Mouse (Mus musculus) kidney, postnatal 0 days (tissue): Measurements from ENCODE around the gene Rnf24. TPM values are rescaled to one million over a fixed set of nuclear protein-coding genes. Genes with fewer than 3 reads are reported as not detected.
A peak's percentile ranks its signal among the peaks of the same experiment; 100 is the strongest.

ENCODE experiments used
- ATAC-seq: fragments of 200-750 bp; cut with Nextera tagmentation; replicated peaks from 2 replicates; pipeline ENCODE4 v1.8.0; 2017; ENCODE audit warnings: low read depth, moderate number of reproducible peaks, moderate TSS enrichment, moderate library complexity; ENCODE audit not compliant: low FRiP score
- DNase-seq: peaks from one replicate; pipeline ENCODE4 v3.0.0-alpha.2; 2016; ENCODE audit warnings: low spot score
- H3K27ac ChIP-seq: fragments of 300-500 bp; sonication (generic); 2 replicates; pipeline ENCODE4 v1.5.1; 2014; ENCODE audit warnings: mild to moderate bottlenecking
- H3K27me3 ChIP-seq: fragments of 300-500 bp; sonication (generic); 2 replicates; pipeline ENCODE4 v1.6.1; 2014; ENCODE audit warnings: low read length, mixed read lengths; ENCODE audit not compliant: insufficient read depth
- H3K36me3 ChIP-seq: fragments of 300-500 bp; sonication (generic); 2 replicates; pipeline ENCODE4 v1.6.1; 2014; ENCODE audit warnings: low read length, mixed read lengths; ENCODE audit not compliant: insufficient read depth
- H3K4me1 ChIP-seq: fragments of 300-500 bp; sonication (generic); replicated peaks from 2 replicates; pipeline ENCODE4 v1.6.1; 2014; ENCODE audit warnings: antibody characterized with exemption, low read length, mixed read lengths; ENCODE audit not compliant: insufficient read depth
- H3K4me2 ChIP-seq: fragments of 300-500 bp; sonication (generic); 2 replicates; pipeline ENCODE4 v1.6.1; 2014; ENCODE audit warnings: mild to moderate bottlenecking, low read length, moderate library complexity, mixed read lengths
- H3K4me3 ChIP-seq: fragments of 300-500 bp; sonication (generic); replicated peaks from 2 replicates; pipeline ENCODE4 v1.5.1; 2014; ENCODE audit warnings: low read depth, low read length
- H3K9ac ChIP-seq: fragments of 300-500 bp; sonication (generic); 2 replicates; pipeline ENCODE4 v1.6.1; 2014; ENCODE audit warnings: low read depth, low read length
- H3K9me3 ChIP-seq: fragments of 300-500 bp; sonication (generic); replicated peaks from 2 replicates; pipeline ENCODE4 v1.6.1; 2016; ENCODE audit warnings: low read length, inconsistent platforms, mixed read lengths
- CTCF ChIP-seq: IDR thresholded peaks from 2 replicates; pipeline ENCODE4 v1.5.1; 2016; ENCODE audit warnings: antibody characterized with exemption, low read depth, mild to moderate bottlenecking, moderate library complexity
- WGBS: fragments of 180-500 bp; shearing (Covaris S2); extraction: QIAGEN DNeasy Blood & Tissue Kit; methylation state at CpG from one replicate; pipeline ENCODE4 v1.1.7; 2014; 5-methylcytosine and 5-hydroxymethylcytosine counted together
- microRNA-seq: library from miRNA; unstranded; fragments of <30 nt; microRNA quantifications from one replicate; pipeline ENCODE4, GENCODE M21; 2016
- polyA plus RNA-seq: library from polyadenylated mRNA; unstranded; fragments of >200 nt; fragmentation: Nextera tagmentation; extraction: Ambion mirVana; gene quantifications from 2 replicates; pipeline ENCODE4 v1.2.1, GENCODE M21; 2015

Gene Rnf24
- polyA plus RNA-seq, 1 experiment from 2014 or later = 2.9 TPM

DNA sequence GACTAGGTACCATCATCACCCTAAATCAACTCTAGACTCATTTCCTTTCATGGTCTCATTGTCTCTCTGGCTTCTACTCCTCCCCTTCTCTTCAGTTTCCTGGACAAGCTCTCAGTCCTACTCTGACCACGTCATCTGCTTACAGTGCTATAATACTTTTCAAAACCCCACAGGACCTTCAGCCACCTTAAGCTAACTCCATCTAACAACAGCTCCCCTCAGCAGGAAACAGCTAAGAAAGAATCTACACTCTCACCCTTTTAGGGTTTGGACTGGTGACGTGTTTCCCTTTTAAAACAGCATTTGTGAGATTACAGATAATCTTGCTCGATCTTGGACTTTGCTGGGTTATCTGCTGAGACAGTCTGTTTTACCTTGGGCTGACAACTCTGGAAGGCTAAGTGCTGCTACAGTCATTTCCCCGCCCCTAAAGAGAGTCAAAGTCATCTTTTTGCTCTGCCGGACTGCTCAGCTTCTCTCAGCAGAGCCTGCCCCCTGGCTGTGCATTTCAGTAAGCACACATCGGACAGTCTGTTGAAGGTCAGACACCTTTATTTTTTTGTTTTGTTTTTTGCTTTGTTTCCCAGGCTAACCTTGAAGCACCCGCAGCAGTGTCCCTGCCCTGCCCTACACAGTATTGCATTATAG, 98.9 kb downstream of the Rnf24 start:
- H3K4me3 ChIP-seq = no peak overlapping the region
- 0 out of 2 replicates have a peak, but pooled peaks cover 3% of the 10 kb centered on the region for H3K4me1 ChIP-seq
- WGBS = 12% methylated on average over 7 of the region's 7 CpGs
- ATAC-seq = peak; percentile 89
- no peaks in the 10 kb centered on the region for H3K36me3 ChIP-seq
- no peaks in the 10 kb centered on the region for H3K9me3 ChIP-seq
- H3K27me3 ChIP-seq = no peaks in the 10 kb centered on the region
- peak overlapping the region; percentile 78 for H3K27ac ChIP-seq
- DNase-seq = peak; percentile 95
- H3K9ac ChIP-seq = no peak overlapping the region
- H3K4me2 ChIP-seq = peak overlapping the region; percentile 36
- TF ChIP-seq CTCF = peak; percentile 90

Small RNA genes lying within 50 kb of the gene (microRNA-seq; reads per million reads assigned to microRNA genes)
- 39.7 reads per million, percentile 42 among the genes with 10 or more reads in this experiment for gene Mir103-2

Other genes with a start within 250 kb of the Rnf24 start
- 9.4 and 9.8 TPM in 2 replicates for gene Hspa12b, start 225.6 kb downstream of the Rnf24 start, polyA plus RNA-seq
- gene Gm11037, start 219.4 kb downstream of the Rnf24 start, polyA plus RNA-seq = not detected in 2 replicates
- gene 1700037H04Rik, start 192.8 kb downstream of the Rnf24 start, polyA plus RNA-seq = 84.8 and 91.5 TPM in 2 replicates
- 13.1 and 15.3 TPM in 2 replicates for gene Cenpb, start 172.8 kb downstream of the Rnf24 start, polyA plus RNA-seq
- gene Cdc25b, start 165.9 kb downstream of the Rnf24 start, polyA plus RNA-seq = 36.1 and 39.0 TPM in 2 replicates
- gene Spef1, start 165.6 kb downstream of the Rnf24 start, polyA plus RNA-seq = 3.7 and 4.0 TPM in 2 replicates
- gene Ap5s1, start 145.8 kb downstream of the Rnf24 start, polyA plus RNA-seq = 29.9 and 33.4 TPM in 2 replicates
- 31.8 and 34.2 TPM in 2 replicates for gene Mavs, start 118.8 kb downstream of the Rnf24 start, polyA plus RNA-seq
- gene Pank2, start 90.4 kb downstream of the Rnf24 start, polyA plus RNA-seq = 32.1 and 36.7 TPM in 2 replicates
- gene Smox, start 138.6 kb upstream of the Rnf24 start, polyA plus RNA-seq = 26.8 and 30.5 TPM in 2 replicates
- 1.3 and 1.6 TPM in 2 replicates for gene Adra1d, start 209.4 kb upstream of the Rnf24 start, polyA plus RNA-seq